Mouse (Mus musculus): Measurements from ENCODE around the gene Ccnt2.

The Ccnt2 gene

GRCm38 (mm10) chr1:127793459-127793858 is 19.5 kb downstream of the Ccnt2 start:
- no peak for DNase-seq (ENCODE audit: low spot score)

- DNase-seq (ENCODE audit: low spot score): no peak
These were observed 21.3 kb downstream of the Ccnt2 start for GRCm38 (mm10) chr1:127795087-127795769.

GRCm38 (mm10) chr1:127796341-127796740 is 22.4 kb downstream of the Ccnt2 start:
- no peak for DNase-seq (ENCODE audit: low spot score)

DNA sequence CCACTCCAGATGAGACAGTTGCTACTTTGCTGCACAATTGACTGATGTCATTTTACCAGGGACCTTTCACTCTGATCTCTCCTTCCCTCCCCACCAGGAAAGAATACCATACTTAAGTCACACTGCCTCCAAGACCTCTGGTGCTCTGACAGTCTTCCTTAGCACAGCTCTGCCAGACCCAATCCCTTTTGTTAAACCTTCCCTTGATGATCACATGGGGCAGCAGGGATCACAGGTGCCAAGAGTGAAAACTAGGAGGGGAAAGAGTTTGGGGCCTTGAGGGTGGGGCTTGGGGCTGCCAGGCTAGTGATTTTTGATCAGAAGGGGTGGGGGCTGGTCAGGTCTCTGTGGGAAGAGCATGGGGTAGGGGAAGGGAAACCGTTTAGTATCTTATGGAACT is 22.8 kb downstream of the Ccnt2 start:
- no peak for DNase-seq (ENCODE audit: low spot score)

- DNase-seq (ENCODE audit: low spot score): no peak
These were observed 29.0 kb downstream of the Ccnt2 start for GRCm38 (mm10) chr1:127802916-127803315.

DNA sequence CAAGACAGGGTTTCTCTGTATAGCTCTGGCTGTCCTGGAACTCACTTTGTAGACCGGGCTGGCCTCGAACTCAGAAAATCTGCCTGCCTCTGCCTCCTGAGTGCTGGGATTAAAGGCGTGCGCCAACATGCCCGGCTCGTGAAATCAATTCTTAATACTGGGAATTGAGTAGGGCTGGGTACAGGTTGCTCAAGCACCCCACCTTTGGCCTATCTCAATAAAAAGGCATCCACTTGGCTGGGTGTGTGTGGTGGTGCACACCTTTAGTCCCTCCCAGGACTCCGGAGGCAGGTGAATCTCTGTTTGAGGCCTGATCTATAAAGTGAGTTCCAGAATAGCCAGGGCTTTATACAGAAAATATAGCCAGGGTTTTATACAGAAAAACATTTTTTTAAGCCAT is 34.7 kb downstream of the Ccnt2 start:
- DNase-seq (ENCODE audit: low spot score): no peak

DNA sequence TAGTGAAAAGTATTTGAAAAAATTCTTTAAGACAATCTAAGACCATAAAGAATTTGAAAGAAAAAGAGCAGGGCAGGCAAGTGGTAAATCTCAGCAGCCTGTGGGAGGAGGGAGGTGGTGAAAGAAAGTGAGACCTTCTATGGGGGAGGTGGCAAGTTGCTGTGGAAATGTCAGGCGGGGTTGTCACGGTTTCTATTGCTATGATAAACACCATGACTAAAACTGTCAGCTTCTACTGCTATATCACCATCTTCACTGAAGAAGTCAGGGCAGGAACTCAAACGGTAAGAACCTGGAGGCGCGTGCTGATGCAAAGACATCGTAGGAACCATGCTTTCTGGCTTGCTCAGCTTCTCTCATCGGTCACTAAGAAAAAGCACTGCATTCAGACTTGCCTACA is 39.0 kb downstream of the Ccnt2 start:
- no peak for DNase-seq (ENCODE audit: low spot score)

DNA sequence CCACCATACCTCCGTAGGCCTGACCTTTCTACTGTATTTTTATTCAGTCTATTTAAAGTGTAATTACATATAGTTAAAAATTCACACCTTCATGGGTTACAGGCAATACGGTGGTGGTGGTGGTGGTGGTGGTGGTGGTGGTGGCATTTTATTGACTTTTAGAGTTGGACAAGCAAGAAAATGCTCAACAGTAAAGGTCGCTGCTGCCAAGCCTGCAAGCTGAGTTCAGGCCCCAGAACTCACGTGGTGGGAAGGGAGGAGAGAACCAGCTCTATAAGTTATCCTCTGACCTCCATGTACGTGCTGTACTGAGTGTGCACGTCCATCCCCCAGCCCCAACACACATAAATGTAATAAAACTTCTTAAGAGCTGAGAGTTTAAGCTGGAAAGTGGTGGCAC is 42.4 kb downstream of the Ccnt2 start:
- DNase-seq (ENCODE audit: low spot score): no peak

GRCm38 (mm10) chr1:127827325-127827724 is 53.4 kb downstream of the Ccnt2 start:
- no peak for DNase-seq (ENCODE audit: low spot score)

- DNase-seq (ENCODE audit: low spot score): no peak
These were observed 56.4 kb downstream of the Ccnt2 start for GRCm38 (mm10) chr1:127830215-127830921.

DNA sequence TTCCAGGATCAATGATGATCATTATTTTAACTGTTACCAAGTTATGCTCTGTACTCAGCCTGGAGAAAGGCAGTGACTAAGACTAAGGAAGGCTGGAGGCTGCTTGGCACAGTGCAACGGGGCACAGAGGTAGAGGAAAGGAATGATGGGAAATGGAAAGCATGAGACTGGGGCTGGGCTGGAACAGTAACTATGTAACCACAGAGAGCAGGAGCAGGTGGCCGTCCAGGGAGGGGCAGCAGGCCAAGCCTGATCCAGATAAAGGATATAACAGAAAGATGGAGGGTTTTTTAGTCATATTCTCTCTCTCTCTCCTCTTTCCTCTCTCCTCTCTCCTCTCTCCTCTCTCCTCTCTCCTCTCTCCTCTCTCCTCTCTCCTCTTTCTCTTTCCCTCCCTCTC is 59.8 kb downstream of the Ccnt2 start:
- DNase-seq (ENCODE audit: low spot score): no peak

DNA sequence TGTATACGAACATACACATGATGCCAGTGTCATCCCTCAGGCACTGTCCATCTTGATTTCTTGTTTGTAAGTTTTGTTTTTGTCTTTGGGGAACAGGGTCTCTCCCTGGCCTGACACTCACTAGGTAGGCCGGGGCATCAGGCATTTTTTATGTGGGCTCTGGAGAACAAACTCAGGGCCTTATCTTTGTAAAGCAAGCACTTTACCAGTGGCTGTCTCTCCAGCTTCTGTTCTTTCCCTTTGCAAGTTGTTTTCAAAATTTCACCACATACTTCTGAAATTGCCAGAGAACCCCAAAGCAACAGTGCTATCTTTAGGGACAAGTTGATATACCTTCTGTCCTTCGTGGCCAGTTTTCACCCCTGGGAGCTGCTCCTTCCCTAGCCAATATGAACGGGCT is 60.2 kb downstream of the Ccnt2 start:
- DNase-seq (ENCODE audit: low spot score): no peak

DNA sequence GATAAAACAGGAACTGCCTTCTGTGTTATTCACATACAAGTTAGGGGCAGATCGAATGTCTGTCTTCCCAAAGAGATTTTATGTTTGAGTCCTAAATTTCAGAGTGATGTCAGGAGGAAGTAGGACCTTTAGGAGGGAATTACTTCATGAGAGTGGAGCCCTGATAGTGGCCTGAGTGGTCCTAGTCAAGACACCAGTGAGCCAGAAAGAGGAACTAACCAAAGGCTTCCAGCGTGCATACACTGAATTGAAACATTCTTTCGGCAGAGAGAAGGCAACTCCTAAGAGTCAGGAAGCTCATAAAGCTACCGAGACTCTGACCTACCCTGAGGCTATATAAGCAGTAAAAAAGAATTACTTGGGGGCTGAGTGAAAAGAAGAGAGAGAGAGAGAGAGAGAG is 62.7 kb downstream of the Ccnt2 start:
- no peak for DNase-seq (ENCODE audit: low spot score)

DNA sequence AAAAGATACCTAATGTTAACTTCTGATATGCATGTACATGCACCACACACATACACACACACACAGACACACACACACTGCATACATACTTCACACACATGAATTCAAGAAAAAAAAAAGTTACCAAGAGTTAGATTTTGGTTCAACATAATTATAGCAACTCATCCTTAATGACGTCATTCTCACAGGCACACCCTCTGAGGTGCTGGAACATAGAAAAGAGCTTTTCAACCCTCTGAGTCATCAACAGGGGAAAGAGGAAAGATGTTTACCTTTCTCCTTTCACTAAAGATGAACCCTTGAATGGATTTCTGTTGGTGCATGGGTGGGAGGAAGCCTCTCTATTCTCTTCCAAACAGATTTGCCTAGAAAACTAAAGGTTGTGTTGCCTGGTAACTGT is 64.6 kb downstream of the Ccnt2 start:
- DNase-seq (ENCODE audit: low spot score): no peak

DNA sequence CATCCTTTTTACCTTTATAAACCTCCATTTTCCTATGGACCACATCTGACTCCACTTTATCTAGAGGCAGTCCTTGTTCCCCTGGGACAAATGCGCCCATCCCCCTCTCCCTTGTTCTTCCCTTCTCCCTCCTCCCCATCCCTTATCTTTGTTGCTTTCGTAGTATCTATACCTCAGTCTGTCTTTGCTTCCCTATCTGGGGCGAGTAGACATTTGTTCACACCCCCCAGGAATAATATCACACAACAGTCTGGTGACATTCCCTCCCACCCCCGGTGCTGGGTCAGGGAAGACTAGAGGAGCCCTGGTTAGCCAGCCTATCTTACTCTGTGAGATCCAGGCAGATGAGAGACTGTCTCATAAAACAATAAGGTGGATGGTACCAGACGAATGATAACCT is 71.5 kb downstream of the Ccnt2 start:
- DNase-seq (ENCODE audit: low spot score): no peak

DNA sequence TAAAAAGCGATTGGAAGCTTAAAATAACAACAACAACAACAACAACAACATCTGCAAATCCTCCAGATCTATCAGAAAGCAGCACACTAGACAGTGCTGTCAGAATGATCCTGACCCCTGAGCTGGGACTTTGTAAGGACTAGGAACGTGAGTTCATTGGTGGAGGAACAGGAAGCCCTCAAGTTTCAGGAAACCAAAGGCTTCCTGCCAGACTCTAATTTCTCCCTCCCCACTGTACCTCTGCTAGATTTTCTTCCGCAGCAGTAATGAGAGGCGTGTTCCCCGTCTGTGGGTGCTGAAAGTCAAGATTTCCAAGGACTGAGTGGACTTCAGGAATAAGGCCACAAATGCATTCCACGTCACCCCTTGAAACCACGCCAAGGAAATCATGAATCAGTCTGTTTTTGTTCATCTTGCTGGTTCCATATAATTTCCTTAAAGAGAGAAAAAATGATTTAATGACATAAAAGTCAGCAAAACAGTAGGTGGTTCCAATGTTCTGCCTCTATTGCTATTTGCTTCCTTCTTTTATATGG is 76.2 kb downstream of the Ccnt2 start:
- no peak for DNase-seq (ENCODE audit: low spot score)

DNA sequence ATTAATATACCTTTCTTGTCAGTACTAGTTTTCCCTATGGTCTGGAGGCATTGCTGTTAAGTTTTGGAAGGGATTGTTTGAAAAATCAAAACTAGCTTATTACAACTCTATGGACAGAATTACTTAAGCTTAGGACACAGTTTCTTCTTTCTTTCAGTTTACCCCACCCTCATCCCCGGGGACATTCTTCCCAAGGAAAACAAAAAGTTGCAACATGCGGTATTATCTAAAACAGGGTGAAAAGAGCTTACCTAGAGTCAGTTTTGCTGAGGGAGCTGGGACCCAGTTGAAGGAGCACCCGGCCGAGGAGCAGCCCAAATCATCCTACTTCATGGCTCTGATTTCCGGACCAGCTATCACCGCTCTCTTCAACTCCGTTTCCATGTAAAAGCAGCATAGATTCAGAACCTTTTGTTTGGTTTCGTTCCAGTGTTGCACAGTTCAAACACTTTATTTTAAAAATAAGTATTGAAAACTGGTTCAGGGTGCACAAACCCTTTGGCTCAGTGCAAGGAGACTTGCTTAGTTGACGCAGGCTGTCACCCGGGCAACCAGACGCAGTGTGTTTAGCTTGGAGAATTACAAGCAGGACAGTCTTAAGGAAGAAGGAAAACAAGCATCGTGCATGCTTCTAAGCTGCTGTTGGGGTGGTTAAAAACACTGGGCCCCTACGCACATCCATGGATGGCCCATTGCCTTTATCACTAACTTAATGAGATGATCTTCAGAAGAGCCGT is 80.7 kb downstream of the Ccnt2 start, which contains the start of gene Map3k19:
Gene Map3k19 (minus strand): TSS at position 546 of the 737 bp plus-strand sequence.
- no peak for DNase-seq (ENCODE audit: low spot score)
